Comparison of ENCODE assay signal across 14 mouse cellular contexts in the genomic region with DNA sequence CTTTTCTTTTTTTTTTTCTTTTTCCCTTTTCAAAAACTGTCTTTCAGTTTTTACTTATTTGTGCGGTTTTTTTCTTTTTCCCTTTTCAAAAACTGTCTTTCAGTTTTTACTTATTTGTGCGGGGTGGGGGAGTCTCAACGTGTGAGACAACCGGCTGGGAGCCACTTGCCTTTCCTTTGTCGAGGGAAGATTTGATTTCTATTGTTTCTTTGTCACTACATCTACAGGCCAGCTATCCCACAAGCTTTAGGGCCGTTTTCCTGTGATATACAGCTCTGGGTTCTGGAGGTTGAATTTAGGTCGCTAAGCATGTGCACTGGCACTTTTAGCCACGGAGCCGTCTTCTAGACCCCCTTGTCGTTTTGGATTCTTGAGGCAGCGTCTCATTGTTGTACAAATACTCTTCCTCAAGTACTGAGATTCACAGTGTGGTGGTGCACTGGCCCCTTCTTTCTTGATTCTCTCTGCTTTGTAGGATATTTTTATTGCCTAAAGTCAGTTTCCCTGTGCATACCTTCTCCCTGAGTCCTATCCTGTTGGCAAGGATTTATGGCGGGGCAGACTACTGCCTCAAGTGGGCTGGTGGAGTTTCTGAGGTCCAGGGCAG. TPM values are rescaled to one million over a fixed set of nuclear protein-coding genes. Genes with fewer than 3 reads are reported as not detected.
DNase-seq lines count a peak whose midpoint lies in the region; ATAC-seq and TF ChIP-seq lines count a peak whose summit lies in the region.
"Had no signal": no experiment of that assay in that cellular context is flagged by ENCODE, and none has a peak within 500 bp of the region (broad histone marks: within the 10 kb centered on the region; RNA-seq: fewer than 3 reads in every experiment).

No protein-coding gene starts in this region.

- no peak overlapping the region for H3K9ac ChIP-seq in heart, embryonic 15.5 days
- no peak overlapping the region for H3K9ac ChIP-seq in midbrain, embryonic 12.5 days (replicated peaks)
- H3K9ac ChIP-seq in midbrain, postnatal 0 days (replicated peaks; ENCODE audit: low read length, poor library complexity, severe bottlenecking): no peak overlapping the region
- H3K9ac ChIP-seq in embryonic facial prominence, embryonic 11.5 days (replicated peaks; ENCODE audit: low read length): no peak overlapping the region
- peak overlapping the region; percentile 22; the same call in 1 of the 2 replicates for H3K9ac ChIP-seq in neural tube, embryonic 11.5 days (ENCODE audit: low read length)
- H3K9ac ChIP-seq: forebrain, embryonic 15.5 days; liver, embryonic 12.5 days had no signal

- H3K4me2 ChIP-seq in heart, embryonic 15.5 days: peak overlapping the region; percentile 36
- H3K4me2 ChIP-seq in midbrain, embryonic 12.5 days (replicated peaks): peak overlapping the region; percentile 25
- no peak overlapping the region for H3K4me2 ChIP-seq in midbrain, postnatal 0 days (ENCODE audit: low read depth, low read length, poor library complexity, severe bottlenecking)
- H3K4me2 ChIP-seq in embryonic facial prominence, embryonic 11.5 days (ENCODE audit: low read depth, low read length): no peak overlapping the region
- H3K4me2 ChIP-seq in neural tube, embryonic 11.5 days (ENCODE audit: low read depth): peak overlapping the region; percentile 20
- H3K4me2 ChIP-seq: forebrain, embryonic 15.5 days; liver, embryonic 12.5 days had no signal

- H3K4me1 ChIP-seq in heart, embryonic 15.5 days (replicated peaks): peaks cover 65% of the 10 kb centered on the region
- peaks cover 12% of the 10 kb centered on the region for H3K4me1 ChIP-seq in midbrain, embryonic 12.5 days
- H3K4me1 ChIP-seq in midbrain, postnatal 0 days (ENCODE audit: insufficient read depth, low read length): no peaks in the 10 kb centered on the region
- no peaks in the 10 kb centered on the region for H3K4me1 ChIP-seq in embryonic facial prominence, embryonic 11.5 days (ENCODE audit: control insufficient read depth, insufficient read depth, low read length)
- peaks cover 6% of the 10 kb centered on the region; the same call in 1 of the 2 replicates for H3K4me1 ChIP-seq in neural tube, embryonic 11.5 days (ENCODE audit: control insufficient read depth, insufficient read depth, low read length)
- H3K4me1 ChIP-seq: forebrain, embryonic 15.5 days had no signal

- 15% methylated on average over 12 of the region's 12 CpGs for WGBS in heart, embryonic 15.5 days
- WGBS in midbrain, embryonic 12.5 days: 9% methylated on average over 12 of the region's 12 CpGs
- 10% methylated on average over 12 of the region's 12 CpGs for WGBS in midbrain, postnatal 0 days
- 12% methylated on average over 12 of the region's 12 CpGs for WGBS in embryonic facial prominence, embryonic 11.5 days
- WGBS in neural tube, embryonic 11.5 days: 9% methylated on average over 12 of the region's 12 CpGs

- TF ChIP-seq CTCF in midbrain, postnatal 0 days (IDR thresholded peaks at IDR 0.05): no peak

- H3K27ac ChIP-seq in heart, embryonic 15.5 days: peak overlapping the region; percentile 74
- no peak overlapping the region for H3K27ac ChIP-seq in midbrain, embryonic 12.5 days (replicated peaks)
- H3K27ac ChIP-seq in midbrain, postnatal 0 days (ENCODE audit: low read depth, low read length): no peak overlapping the region
- H3K27ac ChIP-seq in embryonic facial prominence, embryonic 11.5 days (replicated peaks; ENCODE audit: low read depth, low read length): no peak overlapping the region
- H3K27ac ChIP-seq in neural tube, embryonic 11.5 days (ENCODE audit: low read depth, low read length): no peak overlapping the region
- H3K27ac ChIP-seq: forebrain, embryonic 15.5 days; liver, embryonic 12.5 days had no signal

- H3K9me3 ChIP-seq in heart, embryonic 15.5 days (replicated peaks): no peaks in the 10 kb centered on the region
- H3K9me3 ChIP-seq in midbrain, embryonic 12.5 days: no peaks in the 10 kb centered on the region
- H3K9me3 ChIP-seq in midbrain, postnatal 0 days (ENCODE audit: low read length): no peaks in the 10 kb centered on the region
- H3K9me3 ChIP-seq in embryonic facial prominence, embryonic 11.5 days (replicated peaks; ENCODE audit: control insufficient read depth, low read length): no peaks in the 10 kb centered on the region
- no peaks in the 10 kb centered on the region for H3K9me3 ChIP-seq in neural tube, embryonic 11.5 days (ENCODE audit: control insufficient read depth, low read length)
- H3K9me3 ChIP-seq: forebrain, embryonic 15.5 days; liver, embryonic 12.5 days had no signal

- no peak for ATAC-seq in heart, embryonic 15.5 days (replicated peaks; ENCODE audit: insufficient number of reproducible peaks, insufficient read depth, low FRiP score, low read depth)
- ATAC-seq in midbrain, embryonic 12.5 days (ENCODE audit: low FRiP score, low read depth): no peak
- no peak for ATAC-seq in midbrain, postnatal 0 days (ENCODE audit: low FRiP score)
- ATAC-seq in embryonic facial prominence, embryonic 11.5 days (replicated peaks; ENCODE audit: insufficient number of reproducible peaks, low FRiP score, low TSS enrichment, low read depth): no peak
- no peak for ATAC-seq in neural tube, embryonic 11.5 days (ENCODE audit: insufficient read depth, low FRiP score, low TSS enrichment)
- ATAC-seq: CD4-positive, CD25-positive, alpha-beta regulatory T cell, adult 4 months; forebrain, embryonic 15.5 days; liver, embryonic 12.5 days had no signal

- no peaks in the 10 kb centered on the region for H3K36me3 ChIP-seq in heart, embryonic 15.5 days
- no peaks in the 10 kb centered on the region for H3K36me3 ChIP-seq in midbrain, embryonic 12.5 days
- no peaks in the 10 kb centered on the region for H3K36me3 ChIP-seq in midbrain, postnatal 0 days (ENCODE audit: insufficient read depth, low read length)
- no peaks in the 10 kb centered on the region for H3K36me3 ChIP-seq in embryonic facial prominence, embryonic 11.5 days (replicated peaks; ENCODE audit: control insufficient read depth, insufficient read depth, low read depth, low read length)
- H3K36me3 ChIP-seq in neural tube, embryonic 11.5 days (ENCODE audit: control insufficient read depth, insufficient read depth, low read length): no peaks in the 10 kb centered on the region
- H3K36me3 ChIP-seq: forebrain, embryonic 15.5 days; liver, embryonic 12.5 days had no signal

- H3K4me3 ChIP-seq in heart, embryonic 15.5 days: no peak overlapping the region
- H3K4me3 ChIP-seq in midbrain, embryonic 12.5 days: no peak overlapping the region
- no peak overlapping the region for H3K4me3 ChIP-seq in midbrain, postnatal 0 days (ENCODE audit: low read depth, low read length)
- H3K4me3 ChIP-seq in embryonic facial prominence, embryonic 11.5 days (ENCODE audit: low read depth, low read length): no peak overlapping the region
- H3K4me3 ChIP-seq in neural tube, embryonic 11.5 days (ENCODE audit: low read depth, low read length): no peak overlapping the region; the same call in 1 of the 2 replicates
- H3K4me3 ChIP-seq: forebrain, embryonic 15.5 days; liver, embryonic 12.5 days had no signal

- H3K27me3 ChIP-seq in heart, embryonic 15.5 days: no peaks in the 10 kb centered on the region
- peaks cover 20% of the 10 kb centered on the region for H3K27me3 ChIP-seq in midbrain, embryonic 12.5 days
- H3K27me3 ChIP-seq in midbrain, postnatal 0 days (ENCODE audit: insufficient read depth, low read length): no peaks in the 10 kb centered on the region; the same call in 1 of the 2 replicates
- no peaks in the 10 kb centered on the region for H3K27me3 ChIP-seq in embryonic facial prominence, embryonic 11.5 days (ENCODE audit: control insufficient read depth, insufficient read depth, low read length)
- H3K27me3 ChIP-seq in neural tube, embryonic 11.5 days (ENCODE audit: control insufficient read depth, insufficient read depth, low read length): no peaks in the 10 kb centered on the region
- H3K27me3 ChIP-seq: forebrain, embryonic 15.5 days had no signal

- DNase-seq in heart, adult 9 months (ENCODE audit: low spot score in 2 of 2): no peak
- DNase-seq in midbrain, postnatal 0 days (ENCODE audit: low spot score): no peak
- peak; percentile 7 for DNase-seq in embryonic facial prominence, embryonic 11.5 days (ENCODE audit: low spot score)
- DNase-seq in neural tube, embryonic 11.5 days (ENCODE audit: low spot score): no peak
- no peak for DNase-seq in cerebellum, adult 8-10 months
- DNase-seq in cerebellum, postnatal 14 days: no peak
- DNase-seq: gastrocnemius, postnatal 25 days; kidney, adult 11 months; right cerebral cortex, postnatal 25 days had no signal

RNA-seq across cellular contexts. Expression of a gene that starts 12.1 kb away (rescaled TPM):
- polyA plus RNA-seq in heart, embryonic 15.5 days (2015; fragmentation: Nextera tagmentation; extraction: Ambion mirVana): 90.2 and 98.2 TPM in 2 replicates
- 11.5 and 12.8 TPM in 2 replicates for polyA plus RNA-seq in midbrain, embryonic 12.5 days (2016; fragmentation: Nextera tagmentation; extraction: Ambion mirVana)
- 3.1 and 5.8 TPM in 2 replicates for total RNA-seq in midbrain, postnatal 0 days (2014; rRNA removed)
- 3.4 and 3.7 TPM in 2 replicates for polyA plus RNA-seq in midbrain, postnatal 0 days (2015; fragmentation: Nextera tagmentation; extraction: Ambion mirVana)
- polyA plus RNA-seq in embryonic facial prominence, embryonic 11.5 days (2014; fragmentation: Nextera tagmentation; extraction: Ambion mirVana): 20.4 and 25.8 TPM in 2 replicates
- 20.4 and 20.7 TPM in 2 replicates for polyA plus RNA-seq in neural tube, embryonic 11.5 days (2014; fragmentation: Nextera tagmentation; extraction: Ambion mirVana)

RNA-seq across cellular contexts. Expression of a gene that starts 26.3 kb away (rescaled TPM):
- polyA plus RNA-seq in heart, embryonic 15.5 days (2015; fragmentation: Nextera tagmentation; extraction: Ambion mirVana): 258 and 293 TPM in 2 replicates
- 262 and 269 TPM in 2 replicates for polyA plus RNA-seq in midbrain, embryonic 12.5 days (2016; fragmentation: Nextera tagmentation; extraction: Ambion mirVana)
- total RNA-seq in midbrain, postnatal 0 days (2014; rRNA removed): 252 and 274 TPM in 2 replicates
- polyA plus RNA-seq in midbrain, postnatal 0 days (2015; fragmentation: Nextera tagmentation; extraction: Ambion mirVana): 382 and 399 TPM in 2 replicates
- polyA plus RNA-seq in embryonic facial prominence, embryonic 11.5 days (2014; fragmentation: Nextera tagmentation; extraction: Ambion mirVana): 213 and 232 TPM in 2 replicates
- 254 and 263 TPM in 2 replicates for polyA plus RNA-seq in neural tube, embryonic 11.5 days (2014; fragmentation: Nextera tagmentation; extraction: Ambion mirVana)

RNA-seq across cellular contexts. Expression of a gene that starts 54.6 kb away (rescaled TPM):
- polyA plus RNA-seq in heart, embryonic 15.5 days (2015; fragmentation: Nextera tagmentation; extraction: Ambion mirVana): 9.8 and 12.8 TPM in 2 replicates
- 22.3 and 24.0 TPM in 2 replicates for polyA plus RNA-seq in midbrain, embryonic 12.5 days (2016; fragmentation: Nextera tagmentation; extraction: Ambion mirVana)
- total RNA-seq in midbrain, postnatal 0 days (2014; rRNA removed): 0.99 and 2.2 TPM in 2 replicates
- 0.33 and 0.77 TPM in 2 replicates for polyA plus RNA-seq in midbrain, postnatal 0 days (2015; fragmentation: Nextera tagmentation; extraction: Ambion mirVana)
- 9.7 and 10.4 TPM in 2 replicates for polyA plus RNA-seq in embryonic facial prominence, embryonic 11.5 days (2014; fragmentation: Nextera tagmentation; extraction: Ambion mirVana)
- polyA plus RNA-seq in neural tube, embryonic 11.5 days (2014; fragmentation: Nextera tagmentation; extraction: Ambion mirVana): 10.2 and 11.1 TPM in 2 replicates
- total RNA-seq: gastrocnemius, postnatal 25 days had no signal

Comparison
In these comparisons a context has a peak if more than half of its experiments do, and no peak if none do; other contexts are left out.
1. H3K4me2 ChIP-seq: peak in heart, embryonic 15.5 days (single experiment), midbrain, embryonic 12.5 days (single experiment) and neural tube, embryonic 11.5 days (single experiment); none in midbrain, postnatal 0 days (single experiment) and embryonic facial prominence, embryonic 11.5 days (single experiment).